Mouse (Mus musculus): ENCODE results near the gene Telo2.
"Not testable (repeated sequence)": the region's sequence is repeated elsewhere in the genome, so short reads cannot be mapped to it uniquely, and the experiment has no call there.

The Telo2 gene

DNA sequence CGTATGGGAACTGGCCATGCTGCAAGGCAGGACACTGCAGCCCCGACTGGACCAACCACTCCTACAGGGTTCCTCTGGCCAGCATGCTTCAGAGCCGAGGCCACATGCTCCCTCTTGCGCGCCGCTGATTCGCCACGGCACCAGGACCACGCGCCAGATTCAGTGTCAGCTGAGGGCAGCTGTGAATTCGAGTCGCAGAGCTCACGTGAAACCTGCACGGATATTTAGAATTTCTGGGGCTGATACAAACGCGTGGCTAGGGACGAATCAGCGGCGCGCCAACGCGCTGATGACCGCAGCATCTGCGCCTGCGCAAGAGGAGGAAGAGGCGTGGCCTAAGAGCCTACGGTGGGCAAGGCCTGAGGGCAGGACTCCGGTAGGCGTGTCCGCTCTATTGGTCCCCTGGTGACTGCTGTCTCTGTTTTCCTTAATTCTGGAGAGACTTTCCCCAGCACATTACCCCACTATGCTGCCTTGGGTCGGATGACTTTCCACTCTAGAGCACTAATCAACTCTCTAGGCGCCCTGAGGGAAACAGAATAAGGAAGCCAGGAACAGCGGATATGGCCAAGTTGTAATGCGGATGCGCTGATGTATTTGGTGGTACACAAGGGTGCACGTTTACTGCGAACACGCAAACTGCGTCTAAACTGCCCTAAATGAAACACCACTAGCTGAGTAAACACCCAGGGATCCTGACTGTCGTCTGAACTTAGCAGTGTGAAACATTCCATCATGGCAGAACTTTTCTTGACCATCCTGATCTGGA, at the start of gene Telo2:
Gene Telo2, minus strand, starts transcription at position 304 of the 769 bp plus-strand sequence.
- peak; percentile 96 for DNase-seq

GRCm38 (mm10) chr17:25164770-25165169, 49.0 kb upstream of the Telo2 start:
- no peak for DNase-seq

- no peak for DNase-seq
Measured at GRCm38 (mm10) chr17:25163387-25163786, 47.6 kb upstream of the Telo2 start.

DNA sequence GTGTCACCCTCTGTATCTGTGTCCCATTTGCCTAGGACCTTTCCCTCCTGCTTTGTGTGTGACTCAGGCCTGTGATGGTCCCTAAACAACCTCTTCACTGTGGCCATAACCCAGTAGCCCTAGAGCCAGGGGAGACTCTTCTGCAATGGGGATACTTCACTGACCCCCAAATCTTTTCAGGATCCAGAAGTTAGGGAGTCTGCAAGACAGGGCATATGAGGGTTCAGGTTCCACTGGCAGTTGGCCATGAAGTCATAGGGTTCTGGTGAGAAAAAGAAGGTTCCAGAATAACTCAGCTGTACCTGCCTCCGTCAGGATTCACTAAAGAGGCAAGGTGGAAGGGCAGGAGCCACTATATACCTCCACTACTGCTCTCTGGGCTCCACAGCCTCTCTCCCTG, 46.4 kb upstream of the Telo2 start, which contains the start of gene Ccdc154:
Gene Ccdc154, plus strand, starts transcription at position 301 of the 400 bp plus-strand sequence.
- DNase-seq, result no peak

DNA sequence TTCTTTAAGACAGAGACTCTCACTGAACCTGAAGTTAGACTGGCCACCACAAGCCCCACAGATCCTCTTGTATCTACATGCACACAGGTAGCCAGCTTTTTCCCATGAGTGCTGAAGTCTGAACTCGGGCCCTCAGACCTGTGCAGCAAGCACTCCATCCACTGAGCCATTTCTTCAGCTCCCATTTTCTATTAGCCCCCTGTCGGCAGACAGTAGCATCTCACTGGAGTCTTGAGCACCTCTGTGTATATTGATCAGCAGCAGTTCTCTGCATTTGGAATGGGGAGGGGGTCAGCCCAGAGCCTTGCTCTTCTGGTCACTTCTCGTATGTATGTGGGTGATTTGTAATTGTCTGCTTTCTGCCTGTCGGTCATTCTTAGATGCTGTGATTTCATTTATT, 24.2 kb upstream of the Telo2 start:
- DNase-seq, result no peak

DNA sequence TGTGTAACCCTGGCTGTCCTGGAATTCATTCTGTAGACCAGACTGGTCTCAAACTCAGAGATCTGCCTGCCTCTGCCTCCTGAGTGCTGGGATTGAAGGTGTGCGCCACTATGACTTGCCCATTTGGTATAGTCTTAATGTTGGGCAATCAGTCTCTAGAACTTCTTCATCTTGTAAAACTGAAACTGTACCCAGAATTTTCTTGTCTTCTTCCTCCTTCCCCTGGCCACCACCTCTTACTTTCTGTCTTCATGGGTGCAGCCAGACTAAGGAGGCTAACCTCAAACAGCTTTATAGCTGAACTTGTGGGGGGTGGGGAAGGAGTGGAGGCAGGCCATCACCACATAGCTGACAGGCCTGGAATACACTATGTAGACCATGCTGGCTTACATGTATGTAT, 23.0 kb upstream of the Telo2 start:
- no peak for DNase-seq

- no peak for DNase-seq
Measured at GRCm38 (mm10) chr17:25135622-25136021, 19.9 kb upstream of the Telo2 start.

- peak; percentile 93 for DNase-seq
Measured at GRCm38 (mm10) chr17:25133275-25133698, 17.5 kb upstream of the Telo2 start, which contains the start of gene Clcn7. TSS of gene Clcn7 (plus strand) at chr17:25133391.

DNA sequence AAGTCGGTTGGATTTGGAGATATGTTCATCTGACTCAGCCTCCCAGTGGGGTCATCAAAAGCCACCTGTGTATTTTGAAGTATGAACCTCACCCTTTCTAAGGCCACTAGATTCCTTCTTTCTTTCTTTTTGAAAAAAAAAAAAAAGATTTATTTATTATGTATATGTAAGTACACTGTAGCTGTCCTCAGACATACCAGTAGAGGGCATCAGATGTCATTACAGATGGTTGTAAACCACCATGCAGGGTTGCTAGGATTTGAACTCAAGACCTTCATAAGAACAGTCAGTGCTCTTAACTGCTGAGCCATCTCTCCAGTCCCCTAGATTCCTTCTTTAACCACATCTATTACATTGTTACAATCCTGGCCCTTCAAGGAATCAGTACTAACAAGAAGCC, 14.3 kb upstream of the Telo2 start:
- no peak for DNase-seq

DNA sequence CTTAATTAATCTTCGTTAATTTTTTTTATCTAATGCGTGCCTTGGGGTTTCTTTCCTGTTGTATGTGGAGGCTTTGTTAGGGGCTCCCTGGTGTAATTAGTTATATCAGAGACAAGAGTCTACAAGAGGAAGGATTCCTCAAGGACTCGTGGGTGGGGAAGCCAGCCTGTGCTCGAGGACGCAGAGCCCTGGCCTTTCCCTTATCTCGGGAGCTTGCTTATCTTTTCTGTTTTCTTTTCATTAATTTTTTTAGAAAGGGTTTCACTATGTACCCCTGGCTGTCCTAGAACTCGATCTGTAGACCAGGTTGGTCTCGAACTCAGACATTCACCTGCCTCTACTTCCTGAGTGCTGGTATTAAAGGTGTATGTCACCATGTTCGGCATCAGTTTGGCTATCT, 11.9 kb upstream of the Telo2 start:
- DNase-seq, result no peak

- DNase-seq, result no peak
Measured at GRCm38 (mm10) chr17:25127079-25127478, 11.3 kb upstream of the Telo2 start.

GRCm38 (mm10) chr17:25125442-25126060, 9.8 kb upstream of the Telo2 start:
- not testable (repeated sequence) for DNase-seq

GRCm38 (mm10) chr17:25123979-25124378, 8.2 kb upstream of the Telo2 start:
- peak; percentile 14 for DNase-seq

- DNase-seq, result no peak
Measured at GRCm38 (mm10) chr17:25120406-25120805, 4.6 kb upstream of the Telo2 start, which contains the start of gene Ptx4. TSS of gene Ptx4 (plus strand) at chr17:25120760.

DNA sequence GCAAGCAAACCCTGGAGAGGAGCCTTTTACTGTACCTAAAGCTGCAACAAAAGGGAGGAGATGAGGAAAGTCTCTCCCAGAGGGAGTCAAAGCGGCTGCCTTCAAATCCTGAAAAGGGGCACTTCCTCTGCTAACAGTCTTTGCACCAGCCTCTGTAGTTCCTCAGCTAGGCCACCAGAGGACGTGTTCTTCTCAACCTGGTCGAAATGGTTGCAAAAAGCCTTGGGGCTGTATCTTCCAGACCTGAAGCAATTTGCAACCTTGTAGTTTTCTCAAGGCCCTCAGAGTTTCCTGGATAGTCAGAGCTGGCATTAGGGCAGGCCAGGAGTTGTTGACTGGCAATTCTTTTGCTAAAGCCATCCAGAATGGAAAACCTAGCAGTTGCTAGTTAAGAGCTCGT, 1.5 kb upstream of the Telo2 start:
- DNase-seq, result peak; percentile 14

DNA sequence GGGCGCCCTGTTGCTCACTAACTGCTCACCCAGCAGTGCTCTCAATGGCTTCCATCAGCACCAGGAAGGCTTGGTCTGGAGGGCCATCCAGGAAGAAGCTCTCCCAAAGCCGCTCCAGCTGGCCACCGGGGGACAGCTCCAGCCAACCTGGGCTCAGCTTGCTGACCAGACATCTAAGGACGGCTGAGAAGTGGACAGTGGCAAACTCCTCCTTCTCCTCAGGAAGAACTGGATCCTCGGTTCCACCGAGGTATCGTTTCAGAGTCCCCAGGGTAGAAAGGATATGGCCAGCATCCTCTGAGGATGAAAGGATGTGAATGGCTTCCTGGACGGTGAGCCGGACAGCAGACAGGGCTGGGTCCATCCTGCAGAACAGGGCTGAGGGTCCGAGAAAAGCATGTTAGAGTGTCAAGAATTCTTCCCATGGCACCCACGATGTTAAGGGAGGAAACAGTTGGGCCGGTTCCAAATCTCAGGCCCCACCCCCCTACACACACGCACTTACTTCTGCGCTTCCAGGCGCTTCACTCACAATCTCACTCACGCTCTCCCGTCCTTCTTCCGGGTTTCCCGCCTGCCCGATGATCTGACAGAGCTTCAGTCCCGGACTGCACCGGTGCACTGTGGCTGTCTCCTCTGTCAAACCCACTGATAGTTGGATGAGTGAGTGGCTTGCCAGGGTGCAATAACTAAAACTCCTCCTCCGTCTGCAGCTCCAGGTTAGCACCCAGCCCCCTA, 690 bp downstream of the Telo2 start:
- DNase-seq, result no peak

DNA sequence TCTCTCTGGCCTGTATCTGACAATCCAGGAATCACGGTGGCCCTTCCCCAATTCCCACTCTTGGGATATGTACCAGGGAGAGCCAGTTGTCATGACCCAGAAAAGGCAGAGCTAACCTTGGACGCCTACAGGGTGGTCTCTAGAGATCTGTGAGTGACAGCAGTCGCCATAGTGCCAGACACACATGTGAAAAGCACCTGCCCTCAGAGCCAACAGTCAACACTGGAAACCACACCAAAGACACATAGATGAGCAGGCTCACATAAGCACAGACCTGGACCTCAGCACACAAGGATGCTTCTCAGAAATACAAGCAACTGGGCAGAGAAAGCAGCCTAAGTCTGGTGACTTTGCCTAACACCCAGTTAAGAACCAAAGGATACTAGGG, 3.4 kb downstream of the Telo2 start:
- no peak for DNase-seq

- DNase-seq, result peak; percentile 63
Measured at GRCm38 (mm10) chr17:25111739-25112422, 3.9 kb downstream of the Telo2 start.

GRCm38 (mm10) chr17:25111220-25111619, 4.5 kb downstream of the Telo2 start:
- no peak for DNase-seq

GRCm38 (mm10) chr17:25110590-25110989, 5.2 kb downstream of the Telo2 start:
- no peak for DNase-seq

DNA sequence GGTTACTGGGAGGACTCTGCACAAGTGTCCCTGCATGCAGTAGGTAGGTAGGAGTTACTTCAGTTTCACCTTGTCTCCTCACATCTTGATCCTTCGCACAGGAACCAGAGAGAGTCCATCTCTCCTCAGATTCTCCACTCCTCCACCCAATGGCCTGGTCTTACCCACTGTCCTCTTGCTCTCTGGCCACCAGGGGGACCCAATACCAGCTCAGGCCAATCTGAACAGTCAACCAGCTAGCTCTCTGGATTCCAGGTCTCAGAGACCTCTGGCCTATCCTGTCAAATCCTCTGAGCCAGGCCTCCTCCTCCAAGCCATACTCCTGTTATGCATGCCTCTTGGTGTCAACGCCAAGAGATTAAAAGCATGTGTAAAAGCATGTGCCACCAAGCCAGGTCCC, 6.2 kb downstream of the Telo2 start:
- DNase-seq, result peak; percentile 55

GRCm38 (mm10) chr17:25107786-25108185, 8.0 kb downstream of the Telo2 start:
- no peak for DNase-seq

DNA sequence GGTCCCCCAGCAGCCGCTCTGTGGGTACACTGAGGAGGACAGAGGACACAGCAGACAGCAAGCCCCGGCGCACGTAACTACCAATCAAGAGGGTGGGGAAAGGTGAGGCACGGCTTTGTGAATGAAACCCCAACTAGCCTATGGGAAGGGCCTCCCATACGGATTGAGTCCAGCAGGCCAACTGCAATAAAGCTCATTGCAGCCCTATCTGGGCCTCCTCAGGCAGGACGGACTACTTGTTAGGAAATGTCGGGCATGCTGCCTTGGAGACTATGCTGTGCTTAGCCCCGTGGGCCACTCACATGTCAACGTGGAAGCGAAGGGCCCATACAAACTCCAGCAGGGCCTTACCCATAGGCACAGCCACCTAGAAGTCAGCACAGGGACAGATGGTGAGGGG, 14.4 kb downstream of the Telo2 start:
- DNase-seq, result no peak

All from lung, postnatal 14 days (tissue).